Mouse (Mus musculus): Measurements from ENCODE around the gene Bzw2. TPM values are rescaled to one million over a fixed set of nuclear protein-coding genes. Genes with fewer than 3 reads are reported as not detected.

The Bzw2 gene
- polyA plus RNA-seq, 1 experiment from 2014 or later = 34.1 TPM

- no peak overlapping the region for H3K4me2 ChIP-seq (ENCODE audit: low read depth, low read length)
- no peaks in the 10 kb centered on the region for H3K4me1 ChIP-seq (ENCODE audit: control insufficient read depth, low read depth, low read length)
- WGBS (ENCODE audit: insufficient replicate concordance) = 71% methylated on average over 3 of the region's 3 CpGs
- no peak overlapping the region for H3K4me3 ChIP-seq (ENCODE audit: low read depth, low read length)
- H3K27ac ChIP-seq (ENCODE audit: low read length) = no peak overlapping the region
- H3K9me3 ChIP-seq (replicated peaks; ENCODE audit: control insufficient read depth, low read length) = no peaks in the 10 kb centered on the region
- no peak for ATAC-seq (ENCODE audit: low read depth)
- H3K9ac ChIP-seq (ENCODE audit: low read depth, low read length) = no peak overlapping the region
- no peaks in the 10 kb centered on the region for H3K27me3 ChIP-seq (ENCODE audit: control insufficient read depth, insufficient read depth, low read depth, low read length)
- H3K36me3 ChIP-seq (ENCODE audit: control insufficient read depth, insufficient read depth) = no peaks in the 10 kb centered on the region
Observed at GRCm38 (mm10) chr12:36146230-36147011, 11.5 kb downstream of the Bzw2 start.

DNA sequence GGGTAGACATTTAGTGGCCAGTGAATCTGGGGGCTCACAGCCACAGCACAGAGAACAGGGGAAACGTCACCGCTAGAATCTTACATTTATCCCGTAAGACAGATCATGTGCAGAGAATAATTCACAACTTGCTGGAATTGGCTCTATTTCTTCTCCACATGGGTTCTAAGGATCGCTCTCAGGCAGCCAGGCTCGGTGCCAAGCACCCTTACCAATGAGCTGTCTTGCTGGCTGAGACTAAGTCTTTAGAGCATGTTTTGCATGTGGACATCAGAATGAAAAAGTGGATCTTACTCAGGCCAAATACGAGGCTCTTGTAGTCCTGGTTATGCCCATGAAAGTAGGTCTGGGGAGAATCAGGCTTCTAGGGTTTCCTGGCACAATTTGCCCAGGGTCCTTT is 17.5 kb downstream of the Bzw2 start:
- Histone ChIP-seq H3K9me3 (replicated peaks; ENCODE audit: control insufficient read depth, low read length) (no peaks in the 10 kb centered on the region), H3K4me3 (ENCODE audit: low read depth, low read length) (no peak overlapping the region), H3K36me3 (ENCODE audit: control insufficient read depth, insufficient read depth) (no peaks in the 10 kb centered on the region), H3K27me3 (ENCODE audit: control insufficient read depth, insufficient read depth, low read depth, low read length) (no peaks in the 10 kb centered on the region), H3K27ac (ENCODE audit: low read length) (no peak overlapping the region), H3K4me2 (ENCODE audit: low read depth, low read length) (no peak overlapping the region), H3K9ac (ENCODE audit: low read depth, low read length) (no peak overlapping the region), H3K4me1 (ENCODE audit: control insufficient read depth, low read depth, low read length) (no peaks in the 10 kb centered on the region)
- no peak for ATAC-seq (ENCODE audit: low read depth)
- WGBS (ENCODE audit: insufficient replicate concordance) = 79% methylated on average over 6 of the region's 6 CpGs

DNA sequence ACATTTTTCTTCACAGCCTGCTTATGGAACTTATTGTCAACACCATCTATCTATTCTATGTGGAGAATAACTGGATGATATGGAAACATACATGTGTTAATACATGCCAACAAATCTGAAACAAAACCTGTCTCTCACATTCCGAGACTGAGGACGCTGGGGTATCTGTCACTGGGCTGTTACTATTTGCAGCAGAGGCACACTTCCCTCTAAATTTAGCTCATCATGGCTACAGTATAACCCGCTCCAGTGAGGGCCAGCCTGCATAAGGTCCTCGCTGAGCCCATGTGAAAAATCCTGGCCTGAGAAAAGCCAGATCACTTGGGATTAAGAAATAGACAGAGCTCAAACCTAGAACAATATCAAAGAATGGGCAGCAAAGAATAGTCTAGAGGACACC is 20.7 kb downstream of the Bzw2 start:
- H3K27me3 ChIP-seq (ENCODE audit: control insufficient read depth, insufficient read depth, low read depth, low read length) = no peaks in the 10 kb centered on the region
- no peaks in the 10 kb centered on the region for H3K9me3 ChIP-seq (replicated peaks; ENCODE audit: control insufficient read depth, low read length)
- no peak overlapping the region for H3K4me3 ChIP-seq (ENCODE audit: low read depth, low read length)
- H3K36me3 ChIP-seq (ENCODE audit: control insufficient read depth, insufficient read depth) = no peaks in the 10 kb centered on the region; the same call in 1 of the 2 replicates
- H3K4me1 ChIP-seq (ENCODE audit: control insufficient read depth, low read depth, low read length) = no peaks in the 10 kb centered on the region
- no peak overlapping the region for H3K9ac ChIP-seq (ENCODE audit: low read depth, low read length)
- ATAC-seq (ENCODE audit: low read depth) = no peak
- no peak overlapping the region for H3K27ac ChIP-seq (ENCODE audit: low read length)
- 56% methylated on average over 4 of the region's 4 CpGs for WGBS (ENCODE audit: insufficient replicate concordance)
- H3K4me2 ChIP-seq (ENCODE audit: low read depth, low read length) = no peak overlapping the region

DNA sequence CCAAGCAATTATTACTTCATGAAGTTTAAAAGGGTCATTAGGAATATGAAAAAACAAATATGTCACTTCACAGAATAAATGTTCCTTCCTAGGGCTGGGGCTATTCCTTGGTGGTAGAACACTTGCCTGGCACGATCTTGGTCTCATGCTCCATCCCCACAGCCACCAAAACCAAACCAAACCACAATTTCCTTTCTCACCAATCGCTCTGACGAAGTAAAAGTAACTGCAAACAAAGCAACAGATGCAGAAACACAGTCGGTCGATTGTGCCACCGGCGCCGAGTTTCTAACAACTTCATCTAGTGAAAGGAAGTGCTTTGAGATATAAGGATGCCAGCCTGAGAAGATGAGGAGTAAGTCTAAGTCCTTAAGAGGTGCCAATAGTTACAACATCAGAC is 21.6 kb downstream of the Bzw2 start:
- WGBS (ENCODE audit: insufficient replicate concordance) = 55% methylated on average over 8 of the region's 8 CpGs
- no peak for ATAC-seq (ENCODE audit: low read depth)
- no peaks in the 10 kb centered on the region for H3K9me3 ChIP-seq (replicated peaks; ENCODE audit: control insufficient read depth, low read length)

GRCm38 (mm10) chr12:36135409-36135808 is 22.5 kb downstream of the Bzw2 start:
- Histone ChIP-seq H3K36me3 (ENCODE audit: control insufficient read depth, insufficient read depth) (no peaks in the 10 kb centered on the region; the same call in 1 of the 2 replicates), H3K9me3 (replicated peaks; ENCODE audit: control insufficient read depth, low read length) (no peaks in the 10 kb centered on the region), H3K9ac (ENCODE audit: low read depth, low read length) (no peak overlapping the region), H3K4me2 (ENCODE audit: low read depth, low read length) (no peak overlapping the region), H3K4me1 (ENCODE audit: control insufficient read depth, low read depth, low read length) (no peaks in the 10 kb centered on the region), H3K27ac (ENCODE audit: low read length) (no peak overlapping the region), H3K4me3 (ENCODE audit: low read depth, low read length) (no peak overlapping the region), H3K27me3 (ENCODE audit: control insufficient read depth, insufficient read depth, low read depth, low read length) (no peaks in the 10 kb centered on the region)
- 61% methylated on average over 3 of the region's 3 CpGs for WGBS (ENCODE audit: insufficient replicate concordance)
- no peak for ATAC-seq (ENCODE audit: low read depth)

More for the DNA sequence above, 21.6 kb downstream of the Bzw2 start:
- Histone ChIP-seq H3K9ac (ENCODE audit: low read depth, low read length) (no peak overlapping the region), H3K27me3 (ENCODE audit: control insufficient read depth, insufficient read depth, low read depth, low read length) (no peaks in the 10 kb centered on the region), H3K4me3 (ENCODE audit: low read depth, low read length) (no peak overlapping the region), H3K27ac (ENCODE audit: low read length) (no peak overlapping the region), H3K36me3 (ENCODE audit: control insufficient read depth, insufficient read depth) (no peaks in the 10 kb centered on the region; the same call in 1 of the 2 replicates), H3K4me1 (ENCODE audit: control insufficient read depth, low read depth, low read length) (no peaks in the 10 kb centered on the region), H3K4me2 (ENCODE audit: low read depth, low read length) (no peak overlapping the region)

- Histone ChIP-seq H3K9ac (ENCODE audit: low read depth, low read length) (no peak overlapping the region), H3K27ac (ENCODE audit: low read length) (no peak overlapping the region), H3K4me2 (ENCODE audit: low read depth, low read length) (no peak overlapping the region), H3K4me1 (ENCODE audit: control insufficient read depth, low read depth, low read length) (no peaks in the 10 kb centered on the region), H3K4me3 (ENCODE audit: low read depth, low read length) (no peak overlapping the region), H3K9me3 (replicated peaks; ENCODE audit: control insufficient read depth, low read length) (no peaks in the 10 kb centered on the region), H3K27me3 (ENCODE audit: control insufficient read depth, insufficient read depth, low read depth, low read length) (no peaks in the 10 kb centered on the region), H3K36me3 (ENCODE audit: control insufficient read depth, insufficient read depth) (peaks cover 4% of the 10 kb centered on the region)
- ATAC-seq (ENCODE audit: low read depth) = no peak
- WGBS (ENCODE audit: insufficient replicate concordance) = 78% methylated on average over 5 of the region's 5 CpGs
Observed at GRCm38 (mm10) chr12:36134111-36134510, 23.8 kb downstream of the Bzw2 start.

GRCm38 (mm10) chr12:36133547-36133946 is 24.3 kb downstream of the Bzw2 start:
- no peak for ATAC-seq (ENCODE audit: low read depth)
- no peaks in the 10 kb centered on the region for H3K4me1 ChIP-seq (ENCODE audit: control insufficient read depth, low read depth, low read length)
- no peak overlapping the region for H3K4me2 ChIP-seq (ENCODE audit: low read depth, low read length)
- H3K36me3 ChIP-seq (ENCODE audit: control insufficient read depth, insufficient read depth) = peaks cover 4% of the 10 kb centered on the region
- no peaks in the 10 kb centered on the region for H3K27me3 ChIP-seq (ENCODE audit: control insufficient read depth, insufficient read depth, low read depth, low read length)
- H3K27ac ChIP-seq (ENCODE audit: low read length) = no peak overlapping the region
- H3K4me3 ChIP-seq (ENCODE audit: low read depth, low read length) = no peak overlapping the region
- WGBS (ENCODE audit: insufficient replicate concordance) = 71% methylated on average over 5 of the region's 5 CpGs
- H3K9me3 ChIP-seq (replicated peaks; ENCODE audit: control insufficient read depth, low read length) = no peaks in the 10 kb centered on the region
- no peak overlapping the region for H3K9ac ChIP-seq (ENCODE audit: low read depth, low read length)

GRCm38 (mm10) chr12:36132668-36133067 is 25.2 kb downstream of the Bzw2 start:
- no peaks in the 10 kb centered on the region for H3K27me3 ChIP-seq (ENCODE audit: control insufficient read depth, insufficient read depth, low read depth, low read length)
- WGBS (ENCODE audit: insufficient replicate concordance) = 73% methylated on average over 3 of the region's 3 CpGs
- H3K36me3 ChIP-seq (ENCODE audit: control insufficient read depth, insufficient read depth) = peaks cover 4% of the 10 kb centered on the region
- no peak for ATAC-seq (ENCODE audit: low read depth)
- no peak overlapping the region for H3K9ac ChIP-seq (ENCODE audit: low read depth, low read length)
- H3K9me3 ChIP-seq (replicated peaks; ENCODE audit: control insufficient read depth, low read length) = no peaks in the 10 kb centered on the region
- H3K4me3 ChIP-seq (ENCODE audit: low read depth, low read length) = no peak overlapping the region
- H3K27ac ChIP-seq (ENCODE audit: low read length) = no peak overlapping the region
- H3K4me1 ChIP-seq (ENCODE audit: control insufficient read depth, low read depth, low read length) = no peaks in the 10 kb centered on the region
- no peak overlapping the region for H3K4me2 ChIP-seq (ENCODE audit: low read depth, low read length)

DNA sequence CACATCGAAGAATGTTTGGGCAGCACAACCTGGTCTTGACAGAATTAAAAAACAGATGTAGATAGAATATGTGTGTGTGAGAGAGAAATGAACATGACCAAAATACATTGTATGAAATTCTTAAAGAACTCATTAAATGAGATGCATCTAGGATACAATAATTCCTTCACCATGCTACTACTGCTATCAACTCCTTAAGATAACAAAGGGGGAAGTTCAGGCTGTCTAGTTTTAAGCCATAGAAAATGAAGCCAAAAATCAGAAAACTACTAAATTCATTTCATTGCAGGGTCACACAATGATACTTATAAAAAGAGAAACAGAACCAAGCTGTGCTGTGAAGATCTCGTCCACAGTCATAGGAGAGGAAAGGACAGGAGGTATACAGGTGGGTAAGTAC is 25.6 kb downstream of the Bzw2 start:
- no peak for ATAC-seq (ENCODE audit: low read depth)
- Histone ChIP-seq H3K27me3 (ENCODE audit: control insufficient read depth, insufficient read depth, low read depth, low read length) (no peaks in the 10 kb centered on the region), H3K4me2 (ENCODE audit: low read depth, low read length) (no peak overlapping the region), H3K4me1 (ENCODE audit: control insufficient read depth, low read depth, low read length) (no peaks in the 10 kb centered on the region), H3K4me3 (ENCODE audit: low read depth, low read length) (no peak overlapping the region), H3K36me3 (ENCODE audit: control insufficient read depth, insufficient read depth) (peaks cover 4% of the 10 kb centered on the region), H3K27ac (ENCODE audit: low read length) (no peak overlapping the region), H3K9ac (ENCODE audit: low read depth, low read length) (no peak overlapping the region), H3K9me3 (replicated peaks; ENCODE audit: control insufficient read depth, low read length) (no peaks in the 10 kb centered on the region)
- 71% methylated on average over 2 of the region's 2 CpGs for WGBS (ENCODE audit: insufficient replicate concordance)

All from liver, embryonic 16.5 days (tissue).